Mouse (Mus musculus) layer of hippocampus, adult 8-10 months (tissue): ENCODE measurements around the gene Hipk3. TPM values are rescaled to one million over a fixed set of nuclear protein-coding genes. Genes with fewer than 3 reads are reported as not detected.

Source experiments
- DNase-seq, 2 experiments: peaks; one replicate each; pipeline ENCODE4 v3.0.0; 2022; ENCODE audit warnings: low spot score in 2 of 2
- total RNA-seq, 4 experiments: library from RNA; stranded (reverse); gene quantifications; 2 replicates each; pipeline ENCODE4 v1.2.4; 2022

The Hipk3 gene
- total RNA-seq, 4 experiments from 2014 or later, result 70.7 to 78.3 (median 74.8) TPM

DNA sequence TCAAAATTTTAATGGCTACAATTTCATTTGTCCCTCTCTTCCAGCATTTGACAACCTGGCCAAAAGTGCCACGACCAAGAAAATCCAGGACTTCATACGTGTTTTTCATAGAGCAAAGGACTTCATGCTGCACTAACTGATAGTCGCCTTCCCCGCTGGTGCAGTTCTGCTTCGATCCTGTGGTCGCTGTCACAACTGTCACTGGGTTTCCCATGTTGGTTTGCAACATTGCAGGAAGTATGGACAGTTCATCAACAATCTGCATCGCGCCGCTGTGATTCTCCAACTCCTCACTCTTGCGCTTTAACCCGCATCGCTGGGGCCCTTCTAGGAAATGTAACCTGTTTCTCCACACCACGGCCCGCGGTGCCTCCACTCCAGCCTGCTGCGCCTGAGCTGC, 23.1 kb downstream of the Hipk3 start:
- DNase-seq, result no peak

DNA sequence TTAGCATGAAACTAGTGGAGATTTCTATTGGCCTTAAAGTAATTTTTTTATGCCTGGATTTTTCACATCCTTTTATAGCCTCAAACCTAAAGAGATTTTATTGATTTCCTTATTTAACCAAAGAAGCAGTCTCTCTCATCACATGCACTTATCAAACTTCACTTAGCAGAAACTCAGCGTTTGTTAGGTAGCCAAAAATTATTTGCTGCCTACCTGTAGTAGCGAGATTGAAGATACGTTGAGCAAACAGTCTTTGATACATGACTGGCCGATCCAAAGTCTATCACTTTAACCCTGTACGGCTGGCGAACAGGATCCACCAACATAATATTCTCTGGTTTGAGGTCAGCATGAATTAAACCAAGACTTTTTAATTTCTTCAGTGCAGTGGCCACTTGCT, 23.7 kb downstream of the Hipk3 start:
- no peak for DNase-seq

DNA sequence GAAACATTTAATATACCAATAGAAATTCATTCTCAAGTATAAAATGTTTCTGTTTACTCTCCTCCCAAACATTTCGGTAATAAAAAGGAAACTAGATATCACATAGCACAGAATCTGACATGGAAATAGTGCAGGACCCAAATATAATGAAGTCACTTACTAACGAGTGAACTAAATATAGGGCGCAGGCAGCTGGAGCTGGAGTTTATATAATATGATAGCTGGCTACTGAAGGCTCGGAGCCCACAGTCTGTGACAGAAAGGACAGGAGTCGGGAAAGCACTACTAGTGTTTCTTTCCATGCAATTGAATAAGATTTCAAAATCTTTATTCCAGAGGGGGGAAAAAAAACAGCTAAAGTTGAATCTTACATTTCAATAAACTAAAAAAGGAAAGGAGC, 25.8 kb downstream of the Hipk3 start:
- DNase-seq, result no peak

DNA sequence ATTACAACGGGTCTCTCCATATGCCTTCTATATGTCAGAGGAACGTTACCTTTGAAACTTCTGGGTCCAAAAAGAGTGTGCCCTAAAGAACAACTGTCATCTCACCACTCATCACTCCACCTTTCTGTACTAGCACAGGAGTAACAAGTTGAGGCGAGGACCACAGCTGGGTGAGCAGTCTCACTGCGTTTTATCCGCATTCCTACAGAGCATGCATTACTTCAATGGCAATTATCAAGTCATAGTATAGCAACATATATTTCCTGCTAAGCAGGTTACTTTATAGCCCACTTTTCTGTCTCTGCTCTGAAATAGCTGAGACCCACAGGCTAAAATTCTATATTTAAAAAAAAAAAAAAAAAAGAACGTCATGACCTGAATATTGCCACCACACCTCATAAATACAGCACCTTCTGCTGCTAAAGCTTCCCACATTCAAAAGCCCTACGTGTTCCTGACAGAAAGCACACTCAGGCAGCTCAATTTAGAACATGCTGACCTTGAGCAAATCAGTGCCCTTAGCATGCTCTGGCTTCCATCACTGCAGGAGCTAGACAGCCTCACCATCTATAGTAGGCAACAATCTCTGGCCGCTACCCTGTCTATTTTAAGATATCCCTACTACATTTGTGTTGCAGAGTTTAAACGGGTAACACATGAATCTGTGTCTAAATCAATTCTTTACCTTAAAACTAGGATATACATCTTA, 27.2 kb downstream of the Hipk3 start:
- DNase-seq, result no peak

DNA sequence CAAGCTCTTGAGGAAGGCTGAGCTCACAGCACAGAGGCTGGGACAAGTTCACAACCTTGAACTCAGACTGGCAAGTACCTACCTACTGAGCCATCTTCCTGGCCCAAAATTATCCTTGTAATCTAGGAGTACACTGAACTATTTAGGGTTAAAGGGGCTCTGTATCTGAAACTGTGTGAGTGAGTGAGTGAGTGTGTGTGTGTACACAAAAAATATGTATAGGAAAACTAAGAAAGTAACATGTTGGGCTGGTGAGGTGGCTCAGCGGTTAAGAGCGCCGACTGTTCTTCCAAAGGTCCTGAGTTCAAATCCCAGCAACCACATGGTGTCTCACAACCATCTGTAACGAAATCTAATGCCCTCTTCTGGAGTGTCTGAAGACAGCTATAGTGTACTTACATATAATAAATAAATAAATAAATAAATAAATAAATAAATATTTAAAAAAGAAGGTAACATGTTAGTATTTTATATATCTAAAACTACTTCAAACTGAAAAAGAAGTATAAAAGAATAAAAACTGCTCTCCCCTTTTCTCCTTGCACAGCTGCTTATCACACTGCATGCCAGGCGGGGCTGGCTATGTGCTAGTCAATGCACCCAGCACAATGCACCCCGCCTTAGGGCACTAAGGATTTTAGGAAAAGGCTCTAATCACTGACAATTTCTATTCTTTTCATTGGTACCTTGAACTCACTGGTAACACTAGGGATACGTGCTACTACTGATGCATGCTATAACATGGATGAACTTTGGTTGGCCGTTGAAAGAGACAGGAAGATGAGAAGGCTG, 28.4 kb downstream of the Hipk3 start:
- DNase-seq, result no peak

DNA sequence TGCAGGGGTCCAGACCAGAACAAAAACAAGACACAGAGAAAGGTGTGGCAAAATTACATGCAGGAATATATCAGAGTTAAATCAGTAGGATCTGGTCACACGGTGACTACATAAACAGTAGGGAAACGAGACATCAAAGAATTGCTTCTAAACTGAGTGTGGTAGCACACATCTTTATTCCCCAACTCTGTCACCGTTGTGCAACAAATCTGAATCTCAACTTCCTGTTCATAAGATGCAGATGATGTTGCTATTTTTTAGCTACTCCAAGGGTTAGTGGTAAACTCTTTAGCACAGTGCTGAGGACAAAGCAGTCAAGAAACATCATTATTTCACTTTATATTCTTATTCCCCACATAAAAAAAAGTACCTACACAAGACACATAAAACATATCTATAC, 34.2 kb downstream of the Hipk3 start:
- DNase-seq, result no peak

DNA sequence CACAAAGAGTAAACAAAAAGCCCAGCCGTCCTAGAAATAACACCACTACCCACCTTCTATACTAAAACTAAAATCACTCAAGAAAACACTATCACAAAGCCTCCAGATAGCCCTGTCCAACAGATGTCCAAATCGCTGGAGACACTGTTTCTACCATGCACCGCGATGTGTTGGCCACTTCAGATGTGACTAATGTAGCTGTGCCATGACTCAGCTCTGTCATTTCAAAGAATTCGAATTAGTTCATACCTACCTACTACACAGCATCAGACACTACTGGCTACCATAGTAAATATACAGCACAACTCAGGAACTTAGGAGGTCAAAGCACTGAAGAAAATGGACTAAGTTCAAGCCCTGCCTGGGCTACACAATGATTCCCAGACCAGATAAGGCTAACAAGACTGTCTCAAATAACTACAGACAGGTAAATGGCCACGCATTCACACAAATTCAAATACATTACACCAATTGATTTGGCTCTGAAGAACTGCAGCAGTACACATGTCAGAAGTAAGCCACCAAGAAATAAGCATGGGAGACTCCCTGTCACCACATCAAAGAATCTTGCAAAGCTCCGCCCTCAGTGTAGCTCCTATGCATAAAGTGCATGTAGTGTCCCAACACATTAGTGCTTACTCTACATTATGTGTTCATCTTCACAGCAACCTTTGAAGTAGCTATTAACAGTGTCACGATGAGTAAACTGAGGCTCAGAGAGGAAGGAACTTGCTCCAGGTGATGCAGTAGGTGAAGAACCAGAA, 35.5 kb downstream of the Hipk3 start:
- DNase-seq, result no peak

DNA sequence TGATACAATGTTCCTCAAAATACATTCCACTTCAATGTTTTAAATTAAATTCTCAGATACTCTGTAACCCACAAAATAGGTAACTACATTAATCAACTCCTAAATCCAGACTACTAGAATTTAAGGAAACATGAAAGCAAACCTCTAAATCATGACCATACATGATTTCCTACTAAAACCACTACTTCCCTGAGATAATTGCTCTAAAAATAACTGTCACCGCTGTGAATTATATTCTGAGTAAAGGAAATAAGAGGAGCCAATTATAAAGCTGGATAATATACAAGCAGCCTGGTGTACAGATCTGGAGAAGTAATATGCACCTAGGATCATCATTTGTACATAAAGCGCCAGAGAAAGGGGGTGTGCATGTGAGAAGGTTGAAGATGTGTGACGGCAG, 37.1 kb downstream of the Hipk3 start:
- DNase-seq, result no peak

DNA sequence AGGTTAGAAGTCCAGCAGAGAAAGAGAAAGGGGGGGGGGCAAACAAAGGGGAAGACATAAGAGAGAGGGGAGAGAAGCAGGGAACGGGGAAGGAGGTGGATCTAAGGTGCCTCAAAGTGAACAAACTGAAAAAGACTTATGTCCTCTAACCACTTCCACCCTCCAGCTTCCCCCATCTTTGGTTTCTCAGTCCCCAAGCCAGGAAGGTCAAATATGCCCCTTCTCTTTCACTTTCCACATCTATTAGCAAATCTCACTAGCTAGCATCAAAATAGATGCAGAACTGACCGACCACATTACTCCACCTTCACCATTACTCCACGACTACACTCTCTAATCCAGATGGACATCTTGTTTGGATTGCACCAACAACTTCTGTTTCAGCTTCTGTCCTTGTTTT, 43.6 kb downstream of the Hipk3 start:
- no peak for DNase-seq

DNA sequence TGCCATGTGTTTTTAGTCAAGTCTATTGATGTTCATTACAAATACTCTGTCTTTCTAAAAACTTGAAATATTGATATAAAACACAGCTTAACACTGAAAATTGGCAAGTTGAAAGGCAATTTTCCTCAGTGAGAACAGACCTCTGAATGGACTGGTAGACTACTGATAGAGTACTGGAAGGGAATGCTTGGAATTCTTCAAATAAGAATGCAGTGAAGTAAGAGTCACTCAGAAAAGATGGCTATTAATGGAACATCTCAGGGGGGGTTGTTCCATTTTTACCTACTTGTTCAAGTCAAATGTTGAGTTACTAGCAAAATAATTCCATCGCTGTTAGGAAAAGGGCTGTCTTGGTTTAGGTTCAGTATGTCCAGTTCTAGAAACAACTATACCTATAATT, 45.1 kb downstream of the Hipk3 start:
- no peak for DNase-seq

DNA sequence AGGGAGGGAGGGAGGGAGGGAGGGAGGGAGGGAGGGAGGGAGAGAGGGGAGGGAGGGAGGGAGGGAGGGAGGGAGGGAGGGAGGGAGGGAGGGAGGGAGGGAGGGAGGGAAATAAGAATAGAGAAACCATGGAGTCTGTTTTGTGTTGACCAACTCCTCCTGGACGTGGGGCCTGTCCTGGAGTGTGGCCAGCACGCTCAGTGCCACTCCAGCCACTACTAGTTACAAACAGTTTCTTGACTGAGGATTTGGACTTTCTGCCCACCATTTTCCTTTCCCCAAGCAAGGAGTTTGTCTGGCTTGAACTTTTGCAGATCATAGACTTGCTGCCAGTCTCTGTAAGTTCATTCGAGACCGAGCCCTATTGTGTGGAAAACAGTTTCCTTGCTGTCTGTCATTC, 46.0 kb downstream of the Hipk3 start:
- no peak for DNase-seq

DNA sequence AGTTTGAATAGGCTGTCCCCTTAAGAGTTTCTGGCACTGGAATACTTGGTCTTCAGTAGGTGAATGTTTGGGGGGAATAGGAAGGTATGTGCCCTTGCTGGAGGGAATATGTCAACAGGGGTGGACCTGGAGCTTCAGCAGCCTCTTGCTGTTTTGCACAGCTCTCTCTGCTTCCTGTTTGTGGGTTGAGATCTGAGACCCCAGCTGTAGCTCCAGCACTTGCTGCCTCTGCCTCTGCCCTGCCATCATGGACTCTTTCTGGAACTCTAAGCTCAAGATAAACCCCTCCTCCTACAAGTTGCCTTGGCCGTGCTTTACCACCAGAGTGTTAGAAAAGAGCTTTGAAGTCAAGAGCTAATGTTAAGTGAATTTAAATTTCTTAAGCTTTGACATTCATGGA, 48.2 kb downstream of the Hipk3 start:
- DNase-seq, result no peak

DNA sequence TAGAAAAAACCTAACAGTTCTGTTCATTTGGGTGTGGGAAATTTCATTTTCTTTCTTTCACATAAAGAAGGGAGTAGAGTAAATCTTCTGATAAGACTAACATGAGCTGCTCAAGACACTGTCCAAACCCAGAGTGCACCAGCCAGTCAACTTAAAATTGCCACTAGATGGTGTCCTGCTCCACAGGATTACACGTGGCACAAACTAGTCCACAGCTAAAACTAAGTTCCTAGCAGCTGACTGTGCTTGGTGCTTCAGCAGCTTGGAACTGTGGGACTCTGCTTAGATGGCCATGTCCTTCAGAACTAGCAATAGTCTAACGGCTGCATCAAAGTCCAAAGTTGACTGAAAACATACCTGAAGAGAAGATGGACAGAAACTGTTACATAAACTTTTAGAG, 49.5 kb downstream of the Hipk3 start:
- DNase-seq, result peak in 1 of 2 experiments; percentile 62

DNA sequence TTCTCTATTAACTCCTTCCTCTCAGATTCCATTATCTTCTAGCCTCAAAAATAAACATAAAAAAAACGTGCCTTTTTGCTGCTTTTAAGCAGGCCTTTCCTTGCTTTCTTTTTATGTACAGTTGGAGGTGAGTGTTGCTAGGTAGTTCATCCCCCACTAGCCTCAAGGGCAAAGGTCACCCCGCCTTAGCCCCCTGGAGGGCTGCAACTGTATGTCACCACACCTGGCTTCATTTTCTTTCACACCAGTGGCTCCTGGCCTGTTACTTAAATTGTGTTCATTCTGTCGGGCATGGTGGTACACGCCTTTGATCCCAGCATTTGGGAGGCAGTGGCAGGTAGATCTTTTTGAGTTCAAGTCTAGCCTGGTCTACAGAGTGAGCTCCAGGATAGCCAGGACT, 51.9 kb downstream of the Hipk3 start:
- no peak for DNase-seq

DNA sequence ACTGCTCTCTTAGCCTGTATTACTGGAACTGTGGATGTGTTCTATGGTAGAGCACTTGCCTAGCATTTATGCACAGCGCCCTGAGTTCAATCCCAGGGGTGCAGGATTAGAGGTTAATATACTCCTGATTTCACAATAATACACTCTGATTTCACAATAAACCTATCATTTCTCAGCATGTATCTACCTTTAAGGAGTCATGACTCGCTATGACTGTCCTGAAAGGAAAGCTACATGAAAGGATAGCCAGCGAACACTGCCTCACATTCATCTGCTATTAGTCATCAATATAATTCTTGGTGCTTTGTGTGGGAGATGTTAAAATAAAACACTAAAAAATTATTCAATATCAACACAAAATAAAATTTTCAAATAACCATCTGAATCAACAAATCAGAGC, 58.0 kb downstream of the Hipk3 start:
- DNase-seq, result no peak

DNA sequence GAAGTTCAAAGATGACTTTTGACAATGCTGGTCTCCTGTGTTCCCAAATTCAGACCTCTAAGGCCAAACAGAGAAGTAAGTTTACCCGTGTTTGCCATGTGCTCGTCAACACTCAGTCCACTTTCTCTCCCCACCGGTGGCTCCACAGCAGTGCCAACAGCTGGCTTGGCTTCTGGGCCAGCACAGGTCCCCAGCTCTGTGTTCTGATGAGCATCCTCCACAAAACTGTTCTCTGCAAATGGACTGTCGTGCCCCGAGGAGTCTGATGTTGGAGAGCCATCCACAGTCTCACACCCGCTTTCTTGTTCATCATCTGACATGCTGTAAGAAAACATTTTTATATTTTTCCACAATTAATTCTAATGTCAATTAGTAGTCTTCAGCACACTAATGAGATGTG, 63.2 kb downstream of the Hipk3 start:
- DNase-seq, result no peak

DNA sequence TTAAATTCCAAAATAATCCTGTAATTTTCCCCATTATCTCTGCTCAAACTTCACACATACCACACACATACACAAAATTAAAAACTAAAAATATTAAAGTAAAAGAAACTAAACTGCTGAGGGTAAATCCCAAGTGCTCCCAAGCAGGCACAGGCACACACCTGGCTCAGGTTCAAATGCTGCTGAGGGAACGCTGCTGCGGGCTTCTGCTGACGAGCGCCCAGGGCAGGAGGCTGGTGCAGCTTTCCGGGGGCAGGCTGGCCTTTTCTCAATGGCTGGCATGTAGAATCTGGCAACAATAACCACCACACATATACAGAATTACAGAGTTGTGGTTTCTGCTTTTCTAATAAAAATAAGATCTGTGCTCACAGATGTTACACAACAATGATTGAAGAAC, 63.7 kb downstream of the Hipk3 start:
- DNase-seq, result no peak

DNA sequence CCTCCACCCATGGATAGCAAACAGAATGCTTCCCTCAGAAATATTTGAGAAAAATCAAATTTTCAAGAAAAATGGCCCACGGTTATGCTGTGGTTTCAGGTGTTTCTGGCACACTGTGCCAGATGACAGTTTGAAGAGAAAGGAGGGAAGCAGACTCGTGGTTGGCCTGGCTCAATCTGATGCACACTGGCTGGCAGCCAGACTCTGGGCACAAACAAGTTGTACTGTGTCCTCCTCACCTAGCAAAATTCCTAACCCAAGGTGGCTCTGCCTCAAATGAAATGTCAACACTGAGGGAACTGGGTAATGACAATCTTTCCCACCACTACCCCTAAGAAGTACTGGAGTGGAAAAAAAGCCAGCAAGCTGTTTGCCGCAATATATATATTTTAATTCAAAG, 68.1 kb downstream of the Hipk3 start:
- DNase-seq, result no peak

DNA sequence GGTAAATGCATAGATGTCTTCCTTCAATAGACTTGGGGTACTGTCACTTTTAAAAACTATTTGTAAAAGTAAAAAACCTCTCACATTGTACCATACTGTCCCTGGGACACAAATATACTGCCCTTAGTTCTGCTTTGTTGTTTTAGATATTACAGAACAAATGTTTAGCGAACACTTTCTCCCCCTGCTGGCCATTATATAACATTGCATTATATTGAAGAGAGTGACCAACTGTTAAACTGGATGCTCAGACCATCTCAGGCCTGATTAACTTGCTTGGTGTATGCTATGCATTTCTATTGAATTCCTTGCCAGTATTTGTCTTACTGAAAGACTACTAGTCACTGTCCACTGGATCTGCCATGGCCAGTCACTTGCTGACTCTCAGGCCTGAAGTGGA, 72.0 kb downstream of the Hipk3 start:
- no peak for DNase-seq

DNA sequence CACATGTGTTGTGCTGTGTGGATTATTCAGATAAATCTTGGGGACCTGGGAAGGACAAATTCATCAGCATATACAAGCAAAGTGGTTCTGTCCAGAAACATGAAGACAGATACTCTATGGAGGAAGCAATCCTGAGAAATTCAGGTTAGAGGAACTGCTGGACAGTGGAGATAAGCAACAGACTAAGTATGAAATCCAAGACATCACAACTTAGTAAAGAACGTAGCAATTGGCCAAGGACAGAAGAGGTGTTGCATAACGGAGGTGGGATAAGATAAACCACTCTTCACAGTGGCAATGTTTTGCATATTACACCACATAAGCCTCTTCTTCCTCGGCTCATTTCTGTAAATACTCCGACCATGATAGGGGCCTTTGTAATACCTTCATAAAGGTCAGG, 73.4 kb downstream of the Hipk3 start:
- DNase-seq, result no peak

DNA sequence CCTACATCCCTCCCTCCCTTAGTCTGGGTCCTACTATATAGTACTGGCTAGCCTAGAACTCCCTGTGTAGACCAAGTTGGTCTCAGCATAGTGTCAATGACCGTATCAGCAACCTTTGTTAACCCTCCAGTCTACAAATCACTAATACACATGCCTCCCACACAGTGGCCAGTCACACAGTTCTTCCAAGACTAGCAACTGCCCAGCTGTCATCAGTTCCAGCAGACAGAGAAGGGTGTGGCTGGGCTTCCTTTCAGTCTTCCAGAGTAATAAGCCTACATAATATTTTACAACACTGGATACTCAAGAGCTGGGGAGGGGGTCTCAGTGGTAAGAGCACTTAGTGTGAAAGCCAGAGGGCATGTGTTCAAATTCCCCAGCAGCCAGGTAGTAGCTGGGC, 74.2 kb downstream of the Hipk3 start:
- no peak for DNase-seq

DNA sequence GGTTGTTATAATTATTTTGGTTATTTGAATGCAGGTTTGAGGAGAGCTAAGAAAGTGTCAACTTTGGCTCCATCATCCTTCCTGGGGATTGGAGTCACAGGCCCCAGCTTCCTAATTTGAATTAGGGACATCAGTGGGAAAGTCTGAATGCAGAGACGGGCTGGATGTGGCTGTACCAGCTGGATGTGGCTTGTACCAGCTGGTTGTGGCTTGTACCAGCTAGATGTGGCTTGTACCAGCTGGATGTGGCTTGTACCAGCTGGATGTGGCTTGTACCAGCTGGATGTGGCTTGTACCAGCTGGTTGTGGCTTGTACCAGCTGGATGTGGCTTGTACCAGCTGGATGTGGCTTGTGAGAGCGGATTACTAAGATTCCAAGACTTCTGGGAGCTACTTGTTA, 74.8 kb downstream of the Hipk3 start:
- no peak for DNase-seq

DNA sequence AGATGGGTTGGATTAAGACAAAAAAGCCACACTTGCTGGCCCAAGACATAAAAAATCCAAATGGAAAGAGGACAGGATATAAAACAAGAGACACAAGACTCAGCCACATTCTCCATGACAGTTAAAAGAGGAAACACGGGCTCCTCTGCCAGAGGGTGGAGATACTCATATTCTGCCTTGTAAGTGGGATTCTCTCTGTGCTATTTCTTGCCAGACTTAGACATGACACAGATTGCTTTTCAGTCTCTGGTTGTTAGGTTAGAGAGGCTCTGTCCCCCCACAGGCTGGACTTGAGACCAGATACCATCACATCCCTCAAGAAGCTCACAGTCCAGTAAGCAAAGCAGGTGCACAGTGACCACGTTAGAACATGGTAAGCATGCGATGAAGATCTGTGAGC, 81.2 kb downstream of the Hipk3 start:
- no peak for DNase-seq
